In genomic region chr4:59628255-59628654, GRCm38 (mm10) we compare ENCODE assay signal across 15 mouse cellular contexts. TPM values are rescaled to one million over a fixed set of nuclear protein-coding genes. Genes with fewer than 3 reads are reported as not detected.
DNase-seq lines count a peak whose midpoint lies in the region; ATAC-seq lines count a peak whose summit lies in the region.
"Had no signal": no experiment of that assay in that cellular context is flagged by ENCODE, and none has a peak within 500 bp of the region (broad histone marks: within the 10 kb centered on the region; RNA-seq: fewer than 3 reads in every experiment).

No protein-coding gene starts in this region.

- no peak for ATAC-seq in heart, embryonic 11.5 days (replicated peaks; ENCODE audit: insufficient number of reproducible peaks, low FRiP score, low TSS enrichment)
- no peak for ATAC-seq in hindbrain, embryonic 15.5 days (ENCODE audit: low FRiP score, low read depth)
- no peak for ATAC-seq in midbrain, embryonic 13.5 days

- peaks cover 24% of the 10 kb centered on the region for H3K4me1 ChIP-seq in heart, embryonic 11.5 days (ENCODE audit: control insufficient read depth, insufficient read depth, low read length)
- H3K4me1 ChIP-seq in embryonic facial prominence, embryonic 10.5 days, result peaks cover 26% of the 10 kb centered on the region
- peaks cover 38% of the 10 kb centered on the region for H3K4me1 ChIP-seq in hindbrain, embryonic 15.5 days (replicated peaks)
- H3K4me1 ChIP-seq in midbrain, embryonic 13.5 days (replicated peaks), result peaks cover 55% of the 10 kb centered on the region

- H3K4me3 ChIP-seq in heart, embryonic 11.5 days (ENCODE audit: low read depth, low read length), result no peak overlapping the region
- peak overlapping the region; percentile 16; the same call in 1 of the 2 replicates for H3K4me3 ChIP-seq in embryonic facial prominence, embryonic 10.5 days
- H3K4me3 ChIP-seq in hindbrain, embryonic 15.5 days, result peak overlapping the region; percentile 5; the same call in 1 of the 2 replicates
- H3K4me3 ChIP-seq in midbrain, embryonic 13.5 days (replicated peaks), result peak overlapping the region; percentile 19
- H3K4me3 ChIP-seq: erythroblast, embryonic 14.5 days; lung, embryonic 15.5 days; stomach, embryonic 15.5 days had no signal

- no peak overlapping the region for H3K27ac ChIP-seq in heart, embryonic 11.5 days (ENCODE audit: low read depth, low read length)
- no peak overlapping the region for H3K27ac ChIP-seq in embryonic facial prominence, embryonic 10.5 days (replicated peaks)
- 0 out of 2 replicates have a peak overlapping the region, but pooled peaks have one; percentile 38 for H3K27ac ChIP-seq in hindbrain, embryonic 15.5 days (replicated peaks)
- no peak overlapping the region for H3K27ac ChIP-seq in midbrain, embryonic 13.5 days
- H3K27ac ChIP-seq: lung, embryonic 15.5 days; stomach, embryonic 15.5 days had no signal

- WGBS in heart, embryonic 11.5 days (ENCODE audit: insufficient replicate concordance), result 44% methylated on average over 4 of the region's 4 CpGs
- 68% methylated on average over 4 of the region's 4 CpGs for WGBS in embryonic facial prominence, embryonic 10.5 days
- WGBS in hindbrain, embryonic 15.5 days, result 42% methylated on average over 4 of the region's 4 CpGs
- WGBS in midbrain, embryonic 13.5 days, result 34% methylated on average over 4 of the region's 4 CpGs

- peak overlapping the region; percentile 28; the same call in 1 of the 2 replicates for H3K9ac ChIP-seq in heart, embryonic 11.5 days (ENCODE audit: low read depth, low read length)
- H3K9ac ChIP-seq in hindbrain, embryonic 15.5 days, result peak overlapping the region; percentile 5; the same call in 1 of the 2 replicates
- H3K9ac ChIP-seq in midbrain, embryonic 13.5 days (replicated peaks), result 0 out of 2 replicates have a peak overlapping the region, but pooled peaks have one; percentile 36
- H3K9ac ChIP-seq: lung, embryonic 15.5 days; stomach, embryonic 15.5 days had no signal

- no peaks in the 10 kb centered on the region for H3K9me3 ChIP-seq in heart, embryonic 11.5 days (replicated peaks; ENCODE audit: control insufficient read depth, low read length)
- H3K9me3 ChIP-seq in embryonic facial prominence, embryonic 10.5 days, result no peaks in the 10 kb centered on the region
- no peaks in the 10 kb centered on the region for H3K9me3 ChIP-seq in hindbrain, embryonic 15.5 days
- no peaks in the 10 kb centered on the region for H3K9me3 ChIP-seq in midbrain, embryonic 13.5 days
- H3K9me3 ChIP-seq: lung, embryonic 15.5 days; stomach, embryonic 15.5 days had no signal

- H3K36me3 ChIP-seq in heart, embryonic 11.5 days (ENCODE audit: control insufficient read depth, insufficient read depth, low read length), result no peaks in the 10 kb centered on the region
- no peaks in the 10 kb centered on the region for H3K36me3 ChIP-seq in embryonic facial prominence, embryonic 10.5 days (replicated peaks)
- no peaks in the 10 kb centered on the region for H3K36me3 ChIP-seq in hindbrain, embryonic 15.5 days
- no peaks in the 10 kb centered on the region for H3K36me3 ChIP-seq in midbrain, embryonic 13.5 days
- H3K36me3 ChIP-seq: lung, embryonic 15.5 days; stomach, embryonic 15.5 days had no signal

- no peaks in the 10 kb centered on the region for H3K27me3 ChIP-seq in heart, embryonic 11.5 days (ENCODE audit: control insufficient read depth, insufficient read depth, low read length)
- no peaks in the 10 kb centered on the region for H3K27me3 ChIP-seq in embryonic facial prominence, embryonic 10.5 days (replicated peaks; ENCODE audit: low read depth, poor library complexity, severe bottlenecking)
- no peaks in the 10 kb centered on the region for H3K27me3 ChIP-seq in hindbrain, embryonic 15.5 days
- no peaks in the 10 kb centered on the region for H3K27me3 ChIP-seq in midbrain, embryonic 13.5 days
- H3K27me3 ChIP-seq: lung, embryonic 15.5 days; stomach, embryonic 15.5 days had no signal

- intact Hi-C loops in heart, postnatal 14 days (cut with DNase I), result loop anchor here (5.0 kb wide), 1 partner anchor 34 kb away; no protein-coding TSS in a partner anchor

- no peak for DNase-seq in heart, postnatal 14 days
- no peak for DNase-seq in embryonic facial prominence, embryonic 10.5 days (ENCODE audit: low spot score)
- DNase-seq in spleen, adult 12 weeks (ENCODE audit: low spot score), result no peak
- no peak for DNase-seq in thymus, postnatal 4 days
- no peak for DNase-seq in ovary, postnatal 36 days (ENCODE audit: low spot score)
- DNase-seq: cerebellum, adult 18-20 months; embryo, embryonic 11 days; kidney, adult 9 months; left cerebral cortex, postnatal 4 days had no signal

- peak overlapping the region; percentile 34 for H3K4me2 ChIP-seq in heart, embryonic 11.5 days
- peak overlapping the region; percentile 37 for H3K4me2 ChIP-seq in hindbrain, embryonic 15.5 days
- H3K4me2 ChIP-seq in midbrain, embryonic 13.5 days (replicated peaks), result peak overlapping the region; percentile 41
- H3K4me2 ChIP-seq: lung, embryonic 15.5 days had no signal

RNA-seq across cellular contexts. Expression of gene E130308A19Rik, which starts 2.2 kb away (rescaled TPM):
- 27.0 and 30.5 TPM in 2 replicates for polyA plus RNA-seq in heart, embryonic 11.5 days (2014; fragmentation: Nextera tagmentation; extraction: Ambion mirVana)
- total RNA-seq in heart, postnatal 14 days (2021), result 1 to 10 TPM; 7.8 to 9.5 TPM
- 40.8 and 41.1 TPM in 2 replicates for polyA plus RNA-seq in embryonic facial prominence, embryonic 10.5 days (2016; fragmentation: Nextera tagmentation; extraction: Ambion mirVana)
- 48.8 and 55.9 TPM in 2 replicates for polyA plus RNA-seq in hindbrain, embryonic 15.5 days (2015; fragmentation: Nextera tagmentation; extraction: Ambion mirVana)
- polyA plus RNA-seq in midbrain, embryonic 13.5 days (2015; fragmentation: Nextera tagmentation; extraction: Ambion mirVana), result 58.4 and 62.6 TPM in 2 replicates

RNA-seq across cellular contexts. Expression of gene Hsdl2, which starts 46.9 kb away (rescaled TPM):
- 30.8 and 34.2 TPM in 2 replicates for polyA plus RNA-seq in heart, embryonic 11.5 days (2014; fragmentation: Nextera tagmentation; extraction: Ambion mirVana)
- 100 to 1,000 TPM; 247 to 266 TPM for total RNA-seq in heart, postnatal 14 days (2021)
- 18.3 and 18.8 TPM in 2 replicates for polyA plus RNA-seq in embryonic facial prominence, embryonic 10.5 days (2016; fragmentation: Nextera tagmentation; extraction: Ambion mirVana)
- polyA plus RNA-seq in hindbrain, embryonic 15.5 days (2015; fragmentation: Nextera tagmentation; extraction: Ambion mirVana), result 36.7 and 41.3 TPM in 2 replicates
- 29.4 and 31.6 TPM in 2 replicates for polyA plus RNA-seq in midbrain, embryonic 13.5 days (2015; fragmentation: Nextera tagmentation; extraction: Ambion mirVana)
